Mouse (Mus musculus) 3T3-L1 (cell line): Measurements from ENCODE around the gene Cdh20.

Experiments used
- DNase-seq: peaks from one replicate; pipeline ENCODE4 v3.0.0-alpha.2; 2015; ENCODE audit warnings: low read depth, low spot score

Cdh20 gene

DNA sequence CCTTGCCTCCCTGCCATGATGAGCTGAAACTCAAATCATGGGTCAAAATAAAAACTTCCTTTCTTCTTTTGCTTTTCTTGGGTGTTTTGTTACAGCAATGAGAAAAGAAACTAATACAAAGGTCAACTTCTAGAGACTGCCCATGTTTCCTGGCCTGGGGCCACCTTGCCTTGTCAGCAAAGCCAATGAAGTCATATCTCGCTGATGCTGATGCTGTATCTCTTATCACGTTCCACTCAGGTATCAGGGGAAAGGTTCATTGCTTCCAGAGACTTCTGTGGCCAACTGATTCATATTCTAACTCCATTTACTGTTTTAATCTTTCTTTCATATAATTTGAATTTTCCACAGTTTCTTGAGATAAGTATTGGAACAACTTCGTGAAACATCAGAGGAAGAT is 273.3 kb downstream of the Cdh20 start:
- DNase-seq: no peak
